8 mouse cellular contexts compared by ENCODE assay signal in genomic region chr7:44405346-44406014, GRCm38 (mm10). TPM values are rescaled to one million over a fixed set of nuclear protein-coding genes. Genes with fewer than 3 reads are reported as not detected.
DNase-seq lines count a peak whose midpoint lies in the region; ATAC-seq lines count a peak whose summit lies in the region.

No protein-coding gene starts in this region.

- peak overlapping the region; percentile 44; the same call in 1 of the 2 replicates for H3K9ac ChIP-seq in heart, embryonic 14.5 days (ENCODE audit: low read length)
- H3K9ac ChIP-seq in liver, embryonic 13.5 days: no peak overlapping the region
- no peak overlapping the region for H3K9ac ChIP-seq in stomach, embryonic 16.5 days (ENCODE audit: low read length)

- H3K4me1 ChIP-seq in heart, embryonic 14.5 days (ENCODE audit: control insufficient read depth in 2 of 2, insufficient read depth in 2 of 2, low read length in 2 of 2): peaks cover 2 to 3% of the 10 kb centered on the region in 2 experiments; a peak in 1 of 4 replicates
- H3K4me1 ChIP-seq in liver, embryonic 13.5 days (replicated peaks): peaks cover 16% of the 10 kb centered on the region
- no peaks in the 10 kb centered on the region for H3K4me1 ChIP-seq in stomach, embryonic 16.5 days (ENCODE audit: control insufficient read depth, insufficient read depth, low read length)

- DNase-seq in c-Kit-negative CD71-positive TER-119-positive erythroid progenitor cells, embryonic 14.5 days (ENCODE audit: low read depth, low spot score): peak; percentile 72
- peak; percentile 96 for DNase-seq in fibroblast of lung, adult 2 months (ENCODE audit: low read depth)
- peak; percentile 94 for DNase-seq in kidney, postnatal 14 days
- DNase-seq in liver, embryonic 13.5 days: peak; percentile 78
- DNase-seq in neural tube, embryonic 10.5 days (ENCODE audit: extremely low spot score, low spot score): peak; percentile 93

- no peaks in the 10 kb centered on the region for H3K9me3 ChIP-seq in heart, embryonic 14.5 days (ENCODE audit: control insufficient read depth, low read length)
- no peaks in the 10 kb centered on the region for H3K9me3 ChIP-seq in liver, embryonic 13.5 days (replicated peaks)
- no peaks in the 10 kb centered on the region for H3K9me3 ChIP-seq in stomach, embryonic 16.5 days (replicated peaks; ENCODE audit: control insufficient read depth, low read length)

- H3K27me3 ChIP-seq in heart, embryonic 14.5 days (ENCODE audit: control insufficient read depth, insufficient read depth, low read length): peaks cover 7% of the 10 kb centered on the region; the same call in 1 of the 2 replicates
- H3K27me3 ChIP-seq in liver, embryonic 13.5 days: peaks cover 32% of the 10 kb centered on the region
- no peaks in the 10 kb centered on the region for H3K27me3 ChIP-seq in stomach, embryonic 16.5 days (ENCODE audit: control insufficient read depth, insufficient read depth, low read length)

- peak overlapping the region; percentile 75 for H3K4me2 ChIP-seq in heart, embryonic 14.5 days (ENCODE audit: low read length)
- H3K4me2 ChIP-seq in liver, embryonic 13.5 days: peak overlapping the region; percentile 57
- peak overlapping the region; percentile 50 for H3K4me2 ChIP-seq in stomach, embryonic 16.5 days (ENCODE audit: low read depth, low read length)

- H3K27ac ChIP-seq in heart, embryonic 14.5 days (replicated peaks in 1 of 2; ENCODE audit: control insufficient read depth in 1 of 2, insufficient read depth in 1 of 2, low read depth in 2 of 2, low read length in 2 of 2): peak overlapping the region; percentile 40 to 42; a peak in 1 of 4 replicates
- no peak overlapping the region for H3K27ac ChIP-seq in liver, embryonic 13.5 days
- H3K27ac ChIP-seq in stomach, embryonic 16.5 days (ENCODE audit: low read length): no peak overlapping the region

- 3% methylated on average over 27 of the region's 27 CpGs for WGBS in heart, embryonic 14.5 days
- whole genome bisulfite sequencing in liver, embryonic 13.5 days (ENCODE audit: insufficient replicate concordance): 2% methylated on average over 27 of the region's 27 CpGs
- WGBS in stomach, embryonic 16.5 days: 2% methylated on average over 27 of the region's 27 CpGs

- ATAC-seq in CD4-positive, CD25-positive, alpha-beta regulatory T cell, adult 4 months: peak; percentile 93
- peak; percentile 87 for ATAC-seq in heart, embryonic 14.5 days (ENCODE audit: insufficient number of reproducible peaks, insufficient read depth, low FRiP score, low read depth)
- ATAC-seq in liver, embryonic 13.5 days (ENCODE audit: low read depth): peak; percentile 79
- ATAC-seq in stomach, embryonic 16.5 days (ENCODE audit: insufficient read depth, low FRiP score): peak; percentile 94

- H3K36me3 ChIP-seq in heart, embryonic 14.5 days (ENCODE audit: control insufficient read depth, insufficient read depth, low read length): no peaks in the 10 kb centered on the region
- H3K36me3 ChIP-seq in liver, embryonic 13.5 days: no peaks in the 10 kb centered on the region
- H3K36me3 ChIP-seq in stomach, embryonic 16.5 days (ENCODE audit: control insufficient read depth, insufficient read depth, low read length): no peaks in the 10 kb centered on the region

- H3K4me3 ChIP-seq in heart, embryonic 14.5 days (ENCODE audit: control insufficient read depth in 1 of 2, insufficient read depth in 1 of 2, low read depth in 1 of 2, low read length in 2 of 2): peak overlapping the region; percentile 35 to 44
- H3K4me3 ChIP-seq in liver, embryonic 13.5 days (replicated peaks): peak overlapping the region; percentile 28
- H3K4me3 ChIP-seq in stomach, embryonic 16.5 days (replicated peaks; ENCODE audit: low read length): peak overlapping the region; percentile 40

RNA-seq across cellular contexts. Expression of gene 1700008O03Rik, which starts 19.9 kb away (rescaled TPM):
- polyA plus RNA-seq in CD4-positive, CD25-positive, alpha-beta regulatory T cell, adult 4 months (2017; shearing (Covaris generic)): not detected
- 0.34 and 0.47 TPM in 2 replicates for polyA plus RNA-seq in heart, embryonic 14.5 days (2014; fragmentation: Nextera tagmentation; extraction: Ambion mirVana)
- 0.18 TPM in 1 of 2 replicates, not detected in the other for polyA plus RNA-seq in liver, embryonic 13.5 days (2015; fragmentation: Nextera tagmentation; extraction: Ambion mirVana)
- 0.84 and 1.2 TPM in 2 replicates for polyA plus RNA-seq in stomach, embryonic 16.5 days (2015; fragmentation: Nextera tagmentation; extraction: Ambion mirVana)

RNA-seq across cellular contexts. Expression of gene Syt3, which starts 21.6 kb away (rescaled TPM):
- polyA plus RNA-seq in CD4-positive, CD25-positive, alpha-beta regulatory T cell, adult 4 months (2017; shearing (Covaris generic)): not detected
- polyA plus RNA-seq in heart, embryonic 14.5 days (2014; fragmentation: Nextera tagmentation; extraction: Ambion mirVana): 0.57 and 0.59 TPM in 2 replicates
- polyA plus RNA-seq in liver, embryonic 13.5 days (2015; fragmentation: Nextera tagmentation; extraction: Ambion mirVana): 0.03 and 0.09 TPM in 2 replicates
- 1.3 and 1.5 TPM in 2 replicates for polyA plus RNA-seq in stomach, embryonic 16.5 days (2015; fragmentation: Nextera tagmentation; extraction: Ambion mirVana)

RNA-seq across cellular contexts. Expression of gene Lrrc4b, which starts 23.3 kb away (rescaled TPM):
- not detected for polyA plus RNA-seq in CD4-positive, CD25-positive, alpha-beta regulatory T cell, adult 4 months (2017; shearing (Covaris generic))
- 4.1 and 4.5 TPM in 2 replicates for polyA plus RNA-seq in heart, embryonic 14.5 days (2014; fragmentation: Nextera tagmentation; extraction: Ambion mirVana)
- not detected in 2 replicates for polyA plus RNA-seq in liver, embryonic 13.5 days (2015; fragmentation: Nextera tagmentation; extraction: Ambion mirVana)
- 0.31 and 0.52 TPM in 2 replicates for polyA plus RNA-seq in stomach, embryonic 16.5 days (2015; fragmentation: Nextera tagmentation; extraction: Ambion mirVana)

RNA-seq across cellular contexts. Expression of gene Aspdh, which starts 59.7 kb away (rescaled TPM):
- polyA plus RNA-seq in CD4-positive, CD25-positive, alpha-beta regulatory T cell, adult 4 months (2017; shearing (Covaris generic)): under 1 TPM in 1 of 2 experiments, not detected in 1; 0.73 TPM
- 0.34 and 1.4 TPM in 2 replicates for polyA plus RNA-seq in heart, embryonic 14.5 days (2014; fragmentation: Nextera tagmentation; extraction: Ambion mirVana)
- 6.0 and 6.9 TPM in 2 replicates for polyA plus RNA-seq in liver, embryonic 13.5 days (2015; fragmentation: Nextera tagmentation; extraction: Ambion mirVana)
- polyA plus RNA-seq in stomach, embryonic 16.5 days (2015; fragmentation: Nextera tagmentation; extraction: Ambion mirVana): 0.72 and 0.87 TPM in 2 replicates

Comparison
In these comparisons a context has a peak if more than half of its experiments do, and no peak if none do; other contexts are left out.
1. H3K27ac ChIP-seq: peak in heart, embryonic 14.5 days (2 of 2); none in liver, embryonic 13.5 days (single experiment) and stomach, embryonic 16.5 days (single experiment).
2. Peak in every context shown above with its lines, with median percentiles within 50 percentile points of each other: ATAC-seq, DNase-seq, H3K4me2 ChIP-seq and H3K4me3 ChIP-seq.